Mouse (Mus musculus) thymus, adult 2 months (tissue): ENCODE results near the gene B230118H07Rik. TPM values are rescaled to one million over a fixed set of nuclear protein-coding genes. Genes with fewer than 3 reads are reported as not detected.

Source experiments
- DNase-seq: peaks from one replicate; pipeline ENCODE4 v3.0.0; 2021
- H3K27ac ChIP-seq: fragments of 200-500 bp; 2 replicates; pipeline ENCODE4 v1.5.1; 2012; ENCODE audit warnings: low read length, control low read depth; ENCODE audit not compliant: control insufficient read depth, insufficient read depth
- H3K27me3 ChIP-seq: fragments of 200-500 bp; 2 replicates; pipeline ENCODE4 v1.6.1; 2012; ENCODE audit warnings: mild to moderate bottlenecking, low read length, moderate library complexity, mixed read lengths; ENCODE audit not compliant: control insufficient read depth, insufficient read depth
- H3K36me3 ChIP-seq: fragments of 200-500 bp; 2 replicates; pipeline ENCODE4 v1.6.1; 2012; ENCODE audit warnings: mild to moderate bottlenecking, low read length, moderate library complexity; ENCODE audit not compliant: control insufficient read depth, insufficient read depth
- H3K4me1 ChIP-seq: fragments of 200-500 bp; replicated peaks from 2 replicates; pipeline ENCODE4 v1.6.1; 2012; ENCODE audit warnings: low read length; ENCODE audit not compliant: control insufficient read depth, insufficient read depth
- H3K4me3 ChIP-seq: fragments of 200-500 bp; 2 replicates; pipeline ENCODE4 v1.5.1; 2012; ENCODE audit warnings: mild to moderate bottlenecking, low read length, control low read depth, moderate library complexity; ENCODE audit not compliant: control insufficient read depth, insufficient read depth
- CTCF ChIP-seq: fragments of 200-500 bp; IDR thresholded peaks from 2 replicates; pipeline ENCODE4 v1.5.1; 2012; ENCODE audit warnings: mild to moderate bottlenecking, control low read depth, low read length, moderate library complexity, borderline replicate concordance; ENCODE audit not compliant: control insufficient read depth, poor library complexity, insufficient read depth; ENCODE audit errors: extremely low read depth
- POLR2A ChIP-seq: fragments of 200-500 bp; IDR thresholded peaks from 2 replicates; pipeline ENCODE4 v1.6.1; 2012; ENCODE audit warnings: mild to moderate bottlenecking, low read length, control low read depth, moderate library complexity; ENCODE audit not compliant: control insufficient read depth, poor library complexity, insufficient read depth; ENCODE audit errors: extremely low read depth
- WGBS: fragments of 180-500 bp; shearing (Covaris S2); methylation state at CpG from one replicate; pipeline ENCODE4 v1.1.7; 2018; 5-methylcytosine and 5-hydroxymethylcytosine counted together
- polyA plus RNA-seq: library from polyadenylated mRNA; depleted of rRNA; stranded (reverse); fragments of >200 nt; gene quantifications from 2 replicates; pipeline ENCODE4 v1.2.3, GENCODE M21; 2012; rRNA removed

Gene B230118H07Rik
- polyA plus RNA-seq, 1 experiment: 3.4 TPM

- H3K27me3 ChIP-seq: no peaks in the 10 kb centered on the region
- WGBS: 56% methylated on average over 2 of the region's 2 CpGs
- H3K27ac ChIP-seq: peak overlapping the region; percentile 47; the same call in 1 of the 2 replicates
- H3K4me1 ChIP-seq: peaks cover 10% of the 10 kb centered on the region
- TF ChIP-seq POLR2A (no peak), CTCF (no peak)
- no peak overlapping the region for H3K4me3 ChIP-seq
- no peaks in the 10 kb centered on the region for H3K36me3 ChIP-seq
- no peak for DNase-seq
Observed at GRCm38 (mm10) chr2:101533741-101534140, 115.6 kb downstream of the B230118H07Rik start.

- no peaks in the 10 kb centered on the region for H3K27me3 ChIP-seq
- H3K4me3 ChIP-seq: no peak overlapping the region
- DNase-seq: peak; percentile 59
- WGBS: 78% methylated on average over 6 of the region's 6 CpGs
- no peak overlapping the region for H3K27ac ChIP-seq
- no peaks in the 10 kb centered on the region for H3K4me1 ChIP-seq
- TF ChIP-seq CTCF: no peak
- no peaks in the 10 kb centered on the region for H3K36me3 ChIP-seq
Observed at GRCm38 (mm10) chr2:101525503-101526381, 123.6 kb downstream of the B230118H07Rik start.

DNA sequence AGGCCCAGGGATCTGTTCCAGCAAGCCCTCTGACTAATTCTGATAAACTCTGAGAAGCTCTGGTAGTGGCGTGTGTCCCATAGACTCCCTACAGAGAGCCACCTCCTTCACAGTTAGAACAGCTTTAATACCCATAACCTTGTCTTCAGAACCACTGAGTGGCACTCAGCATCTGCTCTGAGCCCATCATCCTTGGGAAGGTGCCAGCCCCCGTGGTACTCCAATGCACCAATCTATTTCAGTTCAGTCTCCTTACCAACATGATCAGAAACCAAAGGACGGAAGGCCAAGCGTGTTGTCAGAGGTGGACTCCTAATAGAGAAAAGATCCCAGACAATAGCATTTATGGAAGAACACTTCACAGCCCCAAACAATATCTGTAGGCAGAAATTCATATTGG is 124.2 kb downstream of the B230118H07Rik start:
- Histone ChIP-seq H3K27ac (no peak overlapping the region), H3K4me1 (no peaks in the 10 kb centered on the region), H3K36me3 (no peaks in the 10 kb centered on the region), H3K4me3 (no peak overlapping the region), H3K27me3 (no peaks in the 10 kb centered on the region)
- no peak for TF ChIP-seq CTCF
- no peak for TF ChIP-seq POLR2A
- WGBS: 92% methylated on average over 4 of the region's 4 CpGs
- no peak for DNase-seq

DNA sequence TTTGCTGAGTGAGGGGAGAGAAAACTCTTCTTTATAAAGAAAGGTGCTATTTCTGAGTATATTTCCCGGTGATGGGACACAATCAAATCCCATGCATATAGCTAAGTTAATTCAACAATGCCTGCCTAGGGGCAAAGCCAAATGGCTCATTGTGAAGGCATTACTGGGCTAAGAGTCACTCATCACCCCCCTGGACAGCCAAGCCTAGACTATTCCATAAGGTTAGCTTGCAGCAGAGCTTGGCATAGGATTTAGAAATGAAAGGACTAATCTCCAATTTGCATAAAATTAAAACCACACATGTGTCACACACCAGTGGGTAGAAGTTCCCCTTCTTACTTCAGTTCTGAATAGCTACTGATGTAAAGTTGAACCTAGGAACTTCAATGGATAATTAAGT is 128.8 kb downstream of the B230118H07Rik start:
- Histone ChIP-seq H3K27ac (no peak overlapping the region), H3K4me1 (peaks cover 3% of the 10 kb centered on the region), H3K27me3 (no peaks in the 10 kb centered on the region), H3K4me3 (no peak overlapping the region), H3K36me3 (no peaks in the 10 kb centered on the region)
- WGBS: 90% methylated on average over 1 of the region's 1 CpGs
- no peak for DNase-seq
- TF ChIP-seq POLR2A (no peak), CTCF (no peak)

- no peak for DNase-seq
- H3K4me3 ChIP-seq: no peak overlapping the region
- no peaks in the 10 kb centered on the region for H3K27me3 ChIP-seq
- TF ChIP-seq CTCF (no peak), POLR2A (no peak)
- 88% methylated on average over 1 of the region's 1 CpGs for WGBS
- H3K4me1 ChIP-seq: peaks cover 3% of the 10 kb centered on the region
- H3K27ac ChIP-seq: no peak overlapping the region
- no peaks in the 10 kb centered on the region for H3K36me3 ChIP-seq
Observed at GRCm38 (mm10) chr2:101519928-101520327, 129.4 kb downstream of the B230118H07Rik start.

Other genes starting within 250 kb of the B230118H07Rik start
- 41.8 and 55.7 TPM in 2 replicates for gene Rag2, start 24.8 kb downstream of the B230118H07Rik start, polyA plus RNA-seq
- 330 and 350 TPM in 2 replicates for gene Rag1, start within 50 bp of the B230118H07Rik start, polyA plus RNA-seq
- 31.9 and 34.5 TPM in 2 replicates for gene Traf6, start 28.9 kb upstream of the B230118H07Rik start, polyA plus RNA-seq
- gene Prr5l, start 233.5 kb upstream of the B230118H07Rik start, polyA plus RNA-seq: 9.2 and 10.7 TPM in 2 replicates
- 50.4 and 53.2 TPM in 2 replicates for gene Commd9, start 236.7 kb upstream of the B230118H07Rik start, polyA plus RNA-seq